Mouse (Mus musculus) embryo, embryonic 10.5 days (tissue): ENCODE data around the gene Cutc.

ENCODE experiments used
- DNase-seq: peaks from one replicate; pipeline ENCODE4 v3.0.0-alpha.2; 2015; ENCODE audit warnings: low spot score

The Cutc gene

GRCm38 (mm10) chr19:43795511-43795910, 42.7 kb downstream of the Cutc start:
- no peak for DNase-seq

DNA sequence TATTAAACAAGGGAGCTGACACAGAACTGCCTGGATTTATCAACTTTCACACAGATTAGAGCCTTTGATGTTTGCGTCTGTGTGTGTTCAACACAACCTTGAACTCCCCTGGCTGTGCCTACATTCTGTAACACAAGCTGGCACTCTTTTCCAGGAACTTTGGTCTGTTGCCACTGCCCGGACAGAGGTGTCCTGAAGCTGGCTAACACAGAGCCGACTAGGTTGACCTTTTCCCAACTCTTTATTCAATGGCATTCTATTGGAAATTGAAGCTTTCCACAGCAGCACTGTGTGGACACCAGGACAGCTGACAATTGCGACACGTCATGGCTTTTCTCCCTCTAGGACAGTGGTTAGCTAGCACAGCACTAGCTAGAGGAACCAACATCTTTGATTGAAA, 44.4 kb downstream of the Cutc start:
- no peak for DNase-seq

GRCm38 (mm10) chr19:43801427-43802051, 48.7 kb downstream of the Cutc start:
- DNase-seq: no peak

DNA sequence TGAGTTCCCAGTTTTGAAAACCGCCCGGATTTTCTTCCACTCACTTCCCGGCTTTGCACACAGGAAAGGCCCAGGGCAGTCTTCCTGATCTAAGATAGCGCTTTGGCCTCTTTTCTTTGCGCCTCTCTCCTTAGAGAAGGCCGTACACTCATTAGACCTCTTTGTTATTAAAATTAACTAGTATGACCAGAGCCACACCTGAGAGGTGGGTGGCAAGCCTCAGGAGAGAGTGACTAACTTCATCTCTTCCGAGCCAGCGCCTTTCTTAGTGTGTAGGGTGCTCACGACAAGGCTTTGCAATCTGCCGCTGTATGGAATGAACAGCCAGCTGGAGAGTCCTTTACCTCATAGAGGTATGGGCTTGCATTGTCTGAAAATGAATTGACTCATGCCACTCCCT, 51.1 kb downstream of the Cutc start:
- DNase-seq: no peak

GRCm38 (mm10) chr19:43809331-43809730, 56.5 kb downstream of the Cutc start:
- DNase-seq: no peak

- DNase-seq: no peak
These were observed 58.6 kb downstream of the Cutc start for GRCm38 (mm10) chr19:43811419-43811818.

DNA sequence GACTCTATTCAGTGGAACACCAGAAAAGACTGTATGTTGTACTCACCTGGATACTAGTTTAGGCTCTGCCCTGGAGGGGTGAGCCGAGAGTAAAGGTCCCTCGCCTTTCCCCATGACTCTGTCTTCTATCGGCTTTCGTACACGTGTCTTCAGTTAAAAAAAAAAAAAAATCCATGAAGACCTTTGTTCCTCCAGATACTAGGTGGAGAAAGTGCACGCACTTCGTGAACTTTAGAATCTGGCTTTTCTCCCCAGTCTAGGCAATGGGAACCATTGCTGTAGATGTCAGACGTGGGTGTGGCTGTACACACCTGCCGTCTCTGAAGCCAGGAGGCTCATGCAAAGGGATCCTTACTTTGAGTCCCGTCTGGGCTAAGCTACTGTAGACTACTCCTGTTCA, 60.5 kb downstream of the Cutc start:
- DNase-seq: no peak

GRCm38 (mm10) chr19:43815661-43816414, 63.0 kb downstream of the Cutc start:
- DNase-seq: no peak
